Mouse (Mus musculus) midbrain, postnatal 0 days (tissue): ENCODE data around the gene Dedd2. TPM values are rescaled to one million over a fixed set of nuclear protein-coding genes. Genes with fewer than 3 reads are reported as not detected.
"Not testable (repeated sequence)": the region's sequence is repeated elsewhere in the genome, so short reads cannot be mapped to it uniquely, and the experiment has no call there.

Experiments
- ATAC-seq: fragments of 200-750 bp; cut with Nextera tagmentation; 2 replicates; pipeline ENCODE4 v1.8.0; 2017; ENCODE audit warnings: moderate number of reproducible peaks, mild to moderate bottlenecking, moderate TSS enrichment, moderate library complexity; ENCODE audit not compliant: low FRiP score
- DNase-seq: peaks from one replicate; pipeline ENCODE4 v3.0.0-alpha.2; 2015; ENCODE audit warnings: low spot score
- H3K27ac ChIP-seq: fragments of 300-500 bp; sonication (generic); 2 replicates; pipeline ENCODE4 v1.5.1; 2014; ENCODE audit warnings: low read depth, mild to moderate bottlenecking, low read length, mixed read lengths
- H3K27me3 ChIP-seq: fragments of 300-500 bp; sonication (generic); 2 replicates; pipeline ENCODE4 v1.6.1; 2014; ENCODE audit warnings: low read length, control low read depth, mixed read lengths; ENCODE audit not compliant: insufficient read depth
- H3K36me3 ChIP-seq: fragments of 300-500 bp; sonication (generic); 2 replicates; pipeline ENCODE4 v1.6.1; 2014; ENCODE audit warnings: low read length, control low read depth, mixed read lengths; ENCODE audit not compliant: insufficient read depth
- H3K4me1 ChIP-seq: fragments of 300-500 bp; sonication (generic); 2 replicates; pipeline ENCODE4 v1.6.1; 2014; ENCODE audit warnings: mild to moderate bottlenecking, control low read depth, antibody characterized with exemption, low read length, mixed read lengths; ENCODE audit not compliant: insufficient read depth
- H3K4me2 ChIP-seq: fragments of 300-500 bp; sonication (generic); 2 replicates; pipeline ENCODE4 v1.6.1; 2014; ENCODE audit warnings: low read depth, mild to moderate bottlenecking, low read length, mixed read lengths; ENCODE audit not compliant: poor library complexity, severe bottlenecking
- H3K4me3 ChIP-seq: fragments of 300-500 bp; sonication (generic); 2 replicates; pipeline ENCODE4 v1.5.1; 2014; ENCODE audit warnings: low read depth, mild to moderate bottlenecking, low read length, moderate library complexity
- H3K9ac ChIP-seq: fragments of 300-500 bp; sonication (generic); replicated peaks from 2 replicates; pipeline ENCODE4 v1.6.1; 2014; ENCODE audit warnings: mild to moderate bottlenecking, low read length, moderate library complexity, mixed read lengths; ENCODE audit not compliant: poor library complexity, severe bottlenecking
- H3K9me3 ChIP-seq: fragments of 300-500 bp; sonication (generic); 2 replicates; pipeline ENCODE4 v1.6.1; 2016; ENCODE audit warnings: low read length, control low read depth
- CTCF ChIP-seq: IDR thresholded peaks from 2 replicates; pipeline ENCODE4 v1.5.1; 2016; ENCODE audit warnings: antibody characterized with exemption, mild to moderate bottlenecking
- WGBS: fragments of 180-500 bp; shearing (Covaris S2); extraction: QIAGEN DNeasy Blood & Tissue Kit; methylation state at CpG from one replicate; pipeline ENCODE4 v1.1.7; 2014; 5-methylcytosine and 5-hydroxymethylcytosine counted together
- polyA plus RNA-seq: library from polyadenylated mRNA; unstranded; fragments of >200 nt; fragmentation: Nextera tagmentation; extraction: Ambion mirVana; gene quantifications from 2 replicates; pipeline ENCODE4 v1.2.1, GENCODE M21; 2015
- total RNA-seq: library from RNA; depleted of rRNA; stranded (reverse); fragments of >200 nt; gene quantifications from 2 replicates; pipeline ENCODE4 v1.2.3, GENCODE M21; 2014

The Dedd2 gene
- total and polyA plus RNA-seq, 2 experiments from 2014 or later = 17.7 to 27.8 TPM

GRCm38 (mm10) chr7:25267301-25267750, 46.9 kb upstream of the Dedd2 start, which contains the start of gene Cic:
Gene Cic (plus strand): TSS chr7:25267704.
- peak; percentile 100 for DNase-seq
- 0% methylated on average over 29 of the region's 29 CpGs for WGBS

GRCm38 (mm10) chr7:25266180-25266962, 46.0 kb upstream of the Dedd2 start:
- Histone ChIP-seq H3K36me3 (peaks cover 7% of the 10 kb centered on the region; the same call in 1 of the 2 replicates), H3K27me3 (no peaks in the 10 kb centered on the region), H3K9me3 (no peaks in the 10 kb centered on the region), H3K4me2 (peak overlapping the region; percentile 52), H3K4me3 (no peak overlapping the region), H3K4me1 (peaks cover 6% of the 10 kb centered on the region; the same call in 1 of the 2 replicates), H3K9ac (no peak overlapping the region), H3K27ac (no peak overlapping the region)
- no peak for ATAC-seq
- 89% methylated on average over 8 of the region's 8 CpGs for WGBS
- DNase-seq = no peak
- no peak for TF ChIP-seq CTCF

More at GRCm38 (mm10) chr7:25267301-25267750, 46.9 kb upstream of the Dedd2 start, which contains the start of gene Cic:
- no peak for TF ChIP-seq CTCF
- ATAC-seq = peak; percentile 91
- Histone ChIP-seq H3K36me3 (peaks cover 16% of the 10 kb centered on the region), H3K9me3 (no peaks in the 10 kb centered on the region), H3K27me3 (no peaks in the 10 kb centered on the region), H3K4me2 (peak within 1 kb of the TSS; percentile 91), H3K9ac (peak within 1 kb of the TSS; percentile 77), H3K4me3 (peak within 1 kb of the TSS; percentile 72), H3K4me1 (peaks cover 6% of the 10 kb centered on the region; the same call in 1 of the 2 replicates), H3K27ac (peak within 1 kb of the TSS; percentile 96)

- not testable (repeated sequence) for H3K27ac ChIP-seq, ATAC-seq, H3K9me3 ChIP-seq, DNase-seq, H3K4me2 ChIP-seq, H3K4me3 ChIP-seq, H3K4me1 ChIP-seq, H3K9ac ChIP-seq, H3K27me3 ChIP-seq, H3K36me3 ChIP-seq
- WGBS = 94% methylated on average over 5 of the region's 5 CpGs
Measured at GRCm38 (mm10) chr7:25265743-25266142, 45.3 kb upstream of the Dedd2 start.

- 29% methylated on average over 17 of the region's 17 CpGs for WGBS
Measured at GRCm38 (mm10) chr7:25263968-25264870, 43.8 kb upstream of the Dedd2 start.

GRCm38 (mm10) chr7:25261896-25262295, 41.5 kb upstream of the Dedd2 start:
- H3K4me2 ChIP-seq = no peak overlapping the region
- no peak for DNase-seq
- no peaks in the 10 kb centered on the region for H3K27me3 ChIP-seq
- no peak overlapping the region for H3K4me3 ChIP-seq
- H3K9ac ChIP-seq = no peak overlapping the region
- H3K36me3 ChIP-seq = no peaks in the 10 kb centered on the region
- no peak overlapping the region for H3K27ac ChIP-seq
- no peak for ATAC-seq
- WGBS = 64% methylated on average over 1 of the region's 1 CpGs
- H3K9me3 ChIP-seq = no peaks in the 10 kb centered on the region
- no peak; the same call in 1 of the 2 replicates for TF ChIP-seq CTCF
- H3K4me1 ChIP-seq = no peaks in the 10 kb centered on the region

More at GRCm38 (mm10) chr7:25263968-25264870, 43.8 kb upstream of the Dedd2 start:
- H3K4me2 ChIP-seq = no peak overlapping the region
- H3K27ac ChIP-seq = no peak overlapping the region
- no peaks in the 10 kb centered on the region for H3K27me3 ChIP-seq
- H3K9ac ChIP-seq = no peak overlapping the region
- no peak for TF ChIP-seq CTCF
- ATAC-seq = no peak
- no peaks in the 10 kb centered on the region for H3K36me3 ChIP-seq
- H3K4me1 ChIP-seq = no peaks in the 10 kb centered on the region
- H3K4me3 ChIP-seq = no peak overlapping the region
- no peaks in the 10 kb centered on the region for H3K9me3 ChIP-seq
- no peak for DNase-seq
